Mouse (Mus musculus) intestine, embryonic 15.5 days (tissue): Measurements from ENCODE around the gene Card10. TPM values are rescaled to one million over a fixed set of nuclear protein-coding genes. Genes with fewer than 3 reads are reported as not detected.

Experiments
- ATAC-seq: fragments of 200-750 bp; cut with Nextera tagmentation; 2 replicates; pipeline ENCODE4 v1.8.0; 2017; ENCODE audit warnings: moderate TSS enrichment, moderate library complexity
- H3K27ac ChIP-seq: fragments of 300-500 bp; sonication (generic); 2 replicates; pipeline ENCODE4 v1.5.1; 2015; ENCODE audit warnings: mild to moderate bottlenecking, inconsistent platforms
- H3K27me3 ChIP-seq: fragments of 300-500 bp; sonication (generic); replicated peaks from 2 replicates; pipeline ENCODE4 v1.6.1; 2015; ENCODE audit warnings: inconsistent platforms
- H3K36me3 ChIP-seq: fragments of 300-500 bp; sonication (generic); 2 replicates; pipeline ENCODE4 v1.6.1; 2015; ENCODE audit warnings: inconsistent platforms
- H3K4me1 ChIP-seq: fragments of 300-500 bp; sonication (generic); replicated peaks from 2 replicates; pipeline ENCODE4 v1.6.1; 2015; ENCODE audit warnings: inconsistent platforms
- H3K4me2 ChIP-seq: fragments of 300-500 bp; sonication (generic); replicated peaks from 2 replicates; pipeline ENCODE4 v1.6.1; 2015; ENCODE audit warnings: mild to moderate bottlenecking, inconsistent platforms
- H3K4me3 ChIP-seq: fragments of 300-500 bp; sonication (generic); replicated peaks from 2 replicates; pipeline ENCODE4 v1.5.1; 2015; ENCODE audit warnings: inconsistent platforms
- H3K9ac ChIP-seq: fragments of 300-500 bp; sonication (generic); 2 replicates; pipeline ENCODE4 v1.6.1; 2015; ENCODE audit warnings: inconsistent platforms
- H3K9me3 ChIP-seq: fragments of 300-500 bp; sonication (generic); 2 replicates; pipeline ENCODE4 v1.6.1; 2016; ENCODE audit warnings: inconsistent platforms
- WGBS: fragments of 180-500 bp; shearing (Covaris S2); methylation state at CpG from one replicate; pipeline ENCODE4 v1.1.7; 2015; 5-methylcytosine and 5-hydroxymethylcytosine counted together
- polyA plus RNA-seq: library from polyadenylated mRNA; unstranded; fragments of >200 nt; fragmentation: Nextera tagmentation; extraction: Ambion mirVana; gene quantifications from 2 replicates; pipeline ENCODE4 v1.2.1, GENCODE M21; 2015

Card10 gene
- polyA plus RNA-seq, 1 experiment from 2014 or later = 6.9 TPM

DNA sequence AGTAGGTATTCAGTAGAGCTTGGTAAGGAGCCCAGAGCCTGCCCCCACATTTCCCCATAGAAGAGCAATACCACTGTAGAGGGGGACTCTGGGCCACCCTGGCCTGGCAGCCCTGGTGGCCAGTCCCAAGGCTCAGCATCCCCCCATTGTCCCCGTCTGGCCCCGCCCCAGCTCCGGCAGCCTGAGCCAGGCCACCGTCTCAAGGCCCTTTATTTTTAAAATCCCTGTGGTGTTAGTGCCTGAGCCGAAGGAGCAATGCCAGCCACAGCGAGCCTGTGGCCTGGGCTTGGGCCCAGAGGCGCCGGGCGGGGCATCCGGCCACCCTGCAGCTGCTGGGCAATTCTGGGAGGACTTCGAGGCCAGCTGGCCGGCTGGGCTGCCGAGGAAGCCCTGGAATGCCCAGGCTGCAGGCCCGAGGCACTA lies 29.9 kb upstream of the Card10 start:
- Histone ChIP-seq H3K4me3 (no peak overlapping the region), H3K4me2 (peak overlapping the region; percentile 40), H3K27me3 (no peaks in the 10 kb centered on the region), H3K4me1 (peaks cover 65% of the 10 kb centered on the region), H3K9me3 (no peaks in the 10 kb centered on the region), H3K27ac (peak overlapping the region; percentile 93), H3K36me3 (no peaks in the 10 kb centered on the region), H3K9ac (no peak overlapping the region)
- whole genome bisulfite sequencing = 20% methylated on average over 14 of the region's 14 CpGs
- ATAC-seq = peak; percentile 57

DNA sequence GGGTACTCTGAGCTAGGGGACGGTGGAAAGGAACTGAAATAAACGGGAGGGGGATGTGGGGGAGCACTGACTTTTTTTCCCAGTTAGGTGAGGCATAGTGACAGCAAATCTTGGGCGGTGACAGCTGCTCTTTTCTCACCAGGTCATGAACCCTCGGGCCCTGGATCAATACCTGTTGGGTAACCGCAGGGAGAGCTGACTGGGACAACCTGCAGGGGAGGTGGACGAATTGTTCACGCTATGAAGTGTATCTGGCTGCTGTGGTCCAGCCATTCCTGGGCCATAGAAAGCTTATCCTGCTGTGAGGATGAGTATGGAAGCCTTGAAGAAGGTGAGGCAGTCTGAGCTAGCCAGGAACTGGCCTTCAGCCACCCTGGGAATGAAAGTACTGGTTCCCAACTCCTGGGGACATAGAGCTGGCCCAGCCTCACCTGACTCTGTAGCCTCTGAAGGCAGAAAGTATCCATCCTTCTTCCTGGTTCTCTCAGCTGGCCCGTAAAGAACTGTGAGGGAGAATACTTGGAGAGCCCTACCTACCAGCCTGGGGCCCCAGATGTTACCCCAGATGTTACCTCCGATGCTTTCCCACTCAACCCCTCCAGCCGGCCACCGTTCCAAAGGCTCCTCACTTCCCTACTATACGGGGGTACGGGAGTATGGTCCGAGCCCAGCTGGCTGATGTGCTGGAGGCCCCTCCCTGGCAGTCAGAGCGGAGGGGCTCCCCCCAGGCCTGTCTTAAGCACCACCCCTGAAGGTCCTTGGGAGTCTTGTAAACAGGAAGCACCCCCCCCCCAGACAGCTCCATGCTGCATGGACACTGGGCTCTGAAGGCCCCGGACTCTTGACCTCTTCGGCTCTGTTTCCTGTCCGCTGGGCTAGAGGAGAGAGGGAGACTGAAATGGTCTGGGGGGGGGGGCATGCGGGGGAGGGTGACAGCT lies 29.1 kb upstream of the Card10 start:
- Histone ChIP-seq H3K4me1 (peaks cover 65% of the 10 kb centered on the region), H3K36me3 (no peaks in the 10 kb centered on the region), H3K4me2 (peak overlapping the region; percentile 40), H3K27ac (peak overlapping the region; percentile 93), H3K27me3 (no peaks in the 10 kb centered on the region; the same call in 1 of the 2 replicates), H3K9me3 (no peaks in the 10 kb centered on the region), H3K4me3 (0 out of 2 replicates have a peak overlapping the region, but pooled peaks have one; percentile 4), H3K9ac (no peak overlapping the region)
- peak; percentile 59 for ATAC-seq
- WGBS = 32% methylated on average over 19 of the region's 19 CpGs

DNA sequence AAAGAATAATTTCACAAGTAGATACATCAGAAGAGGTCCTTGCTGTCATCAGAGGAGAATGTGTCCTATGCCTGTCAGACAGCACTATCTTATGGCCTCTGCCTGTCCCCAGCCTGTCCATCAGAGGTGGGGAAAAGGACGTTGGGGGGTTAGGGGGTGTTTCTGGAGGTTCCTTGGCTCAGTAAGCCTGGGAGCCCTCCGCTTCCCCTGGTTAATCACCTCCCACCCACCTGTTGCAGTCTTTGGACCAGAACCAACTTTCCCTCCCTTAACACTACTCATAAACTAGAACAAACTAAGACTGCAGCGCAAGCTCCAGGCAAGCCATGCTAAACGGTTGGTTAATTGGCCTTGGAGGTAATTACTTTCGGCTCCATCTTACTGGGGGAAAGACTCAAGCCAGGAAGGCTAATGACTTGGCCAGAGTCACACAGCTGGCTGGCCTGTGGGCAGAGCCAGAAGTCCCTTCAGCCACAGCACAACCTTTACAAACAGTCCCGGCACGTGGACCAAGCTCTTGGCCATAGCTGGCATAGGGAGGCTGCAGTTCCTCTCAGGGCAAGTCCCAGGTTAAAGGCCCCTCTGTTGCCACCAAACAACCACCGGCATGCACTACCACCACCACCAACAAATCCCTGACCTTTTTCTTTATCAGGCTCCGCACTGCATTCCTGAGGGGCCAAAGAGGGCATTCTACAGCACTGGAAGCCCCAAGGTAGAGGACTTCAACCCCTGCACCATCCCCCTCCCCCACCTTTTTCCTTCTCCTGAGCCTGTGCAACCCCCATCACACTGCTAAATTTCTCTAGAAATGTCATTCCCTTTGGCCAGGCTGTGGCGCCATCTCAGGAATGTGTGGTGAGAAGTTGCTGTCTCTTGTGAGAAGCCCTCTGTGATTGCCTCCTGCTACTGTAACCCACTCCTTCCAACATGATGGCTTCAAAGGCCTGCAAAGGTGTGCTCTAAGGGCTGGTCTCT lies 28.2 kb upstream of the Card10 start:
- WGBS = 54% methylated on average over 10 of the region's 10 CpGs
- Histone ChIP-seq H3K9ac (no peak overlapping the region), H3K4me1 (peaks cover 62% of the 10 kb centered on the region), H3K4me2 (peak overlapping the region; percentile 40; the same call in 1 of the 2 replicates), H3K9me3 (no peaks in the 10 kb centered on the region), H3K27me3 (no peaks in the 10 kb centered on the region; the same call in 1 of the 2 replicates), H3K27ac (peak overlapping the region; percentile 93), H3K4me3 (no peak overlapping the region), H3K36me3 (no peaks in the 10 kb centered on the region)
- no peak for ATAC-seq

DNA sequence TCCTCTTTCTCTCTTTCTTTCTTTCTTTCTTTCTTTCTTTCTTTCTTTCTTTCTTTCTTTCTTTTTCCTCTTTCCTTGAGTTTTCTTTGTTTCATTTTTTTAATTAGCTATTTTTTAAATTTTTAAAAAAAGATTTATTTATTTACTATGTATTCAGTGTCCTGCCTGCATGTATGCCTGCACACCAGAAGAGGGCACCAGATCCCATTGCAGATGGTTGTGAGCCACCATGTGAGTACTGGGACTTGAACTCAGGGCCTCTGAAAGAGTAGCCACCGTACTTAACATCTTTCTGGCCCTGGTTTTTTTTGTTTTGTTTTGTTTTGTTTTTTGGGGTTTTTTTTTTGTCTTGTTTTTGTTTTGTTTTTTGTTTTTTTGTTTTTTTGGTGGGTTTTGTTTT lies 26.8 kb upstream of the Card10 start:
- no peak overlapping the region for H3K4me2 ChIP-seq
- peaks cover 48% of the 10 kb centered on the region for H3K4me1 ChIP-seq
- H3K27me3 ChIP-seq = no peaks in the 10 kb centered on the region; the same call in 1 of the 2 replicates
- no peak overlapping the region for H3K27ac ChIP-seq
- no peaks in the 10 kb centered on the region for H3K9me3 ChIP-seq
- no peak overlapping the region for H3K9ac ChIP-seq
- 93% methylated on average over 1 of the region's 1 CpGs for WGBS
- no peaks in the 10 kb centered on the region for H3K36me3 ChIP-seq
- H3K4me3 ChIP-seq = no peak overlapping the region
- ATAC-seq = no peak

DNA sequence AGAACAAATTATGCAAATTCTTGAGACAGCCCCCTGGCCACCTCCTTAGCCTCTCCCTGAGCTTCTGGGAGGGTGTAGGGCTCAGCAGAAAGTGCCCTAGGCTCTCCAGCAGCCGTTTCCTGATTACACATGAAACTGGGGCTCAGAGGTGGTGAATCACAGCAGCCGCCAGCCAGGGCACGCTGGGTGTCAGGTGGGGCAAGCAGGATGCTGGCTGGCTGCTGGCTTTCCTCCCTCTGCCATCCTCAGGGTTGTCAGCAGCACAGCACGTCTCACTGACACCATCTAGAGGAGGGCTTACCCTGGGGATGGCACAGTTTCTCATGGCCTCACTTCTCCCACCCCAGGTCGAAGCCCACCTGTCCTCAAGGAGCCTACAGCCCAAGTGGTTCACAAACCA lies 25.5 kb upstream of the Card10 start:
- H3K27ac ChIP-seq = 0 out of 2 replicates have a peak overlapping the region, but pooled peaks have one; percentile 25
- no peaks in the 10 kb centered on the region for H3K36me3 ChIP-seq
- H3K9me3 ChIP-seq = no peaks in the 10 kb centered on the region
- no peak for ATAC-seq
- H3K4me3 ChIP-seq = no peak overlapping the region
- no peak overlapping the region for H3K4me2 ChIP-seq
- peaks cover 36% of the 10 kb centered on the region for H3K4me1 ChIP-seq
- no peak overlapping the region for H3K9ac ChIP-seq
- 29% methylated on average over 5 of the region's 5 CpGs for WGBS
- no peaks in the 10 kb centered on the region; the same call in 1 of the 2 replicates for H3K27me3 ChIP-seq

DNA sequence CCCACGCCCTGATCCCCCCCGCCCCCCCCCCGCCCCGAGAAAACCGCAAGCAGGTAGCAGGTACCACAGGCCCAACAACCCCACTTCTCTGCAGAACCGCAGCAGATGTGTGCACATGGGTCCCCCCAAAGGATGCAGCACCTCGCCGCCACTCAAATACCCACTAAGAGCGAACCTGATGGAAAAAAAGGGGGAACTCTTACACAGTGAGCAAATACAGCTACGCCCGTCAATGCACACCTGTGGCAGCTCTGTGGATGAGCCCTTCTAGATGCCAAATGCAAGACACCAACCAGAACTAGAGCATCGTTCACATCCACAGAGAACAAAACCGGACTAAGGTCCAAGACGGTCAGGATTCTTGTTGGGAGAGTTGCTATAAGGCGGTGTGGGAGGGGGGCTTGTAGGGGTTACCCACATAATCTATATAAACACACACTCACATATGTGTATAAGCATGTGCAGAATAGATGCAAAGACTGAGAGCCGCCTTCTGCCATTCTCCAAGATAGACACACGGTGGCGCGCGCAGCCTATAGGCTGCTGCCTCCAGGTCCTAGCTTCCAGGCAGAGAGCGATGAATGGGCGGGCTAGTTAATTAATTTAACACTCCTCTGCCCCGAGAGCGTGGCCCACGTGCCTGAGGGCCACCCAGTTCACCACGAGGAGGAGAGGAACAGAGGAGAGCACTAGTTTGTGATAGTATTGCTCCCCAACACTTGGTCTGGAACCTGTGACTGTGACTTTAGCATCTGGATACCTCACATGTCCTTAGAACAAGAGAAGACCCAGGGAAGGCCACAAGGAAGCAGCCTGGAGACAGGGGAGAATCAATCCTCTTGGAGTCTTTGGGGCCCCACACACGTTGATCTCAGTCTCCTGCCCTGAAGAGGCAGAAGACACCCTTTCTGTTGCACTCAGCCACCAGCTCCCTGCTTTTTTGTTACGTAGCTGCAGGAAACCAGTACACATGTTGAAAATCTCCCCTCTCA lies 23.7 kb upstream of the Card10 start:
- H3K9ac ChIP-seq = no peak overlapping the region
- WGBS = 23% methylated on average over 28 of the region's 28 CpGs
- peak; percentile 72 for ATAC-seq
- H3K36me3 ChIP-seq = no peaks in the 10 kb centered on the region
- H3K4me1 ChIP-seq = peaks cover 19% of the 10 kb centered on the region
- H3K27ac ChIP-seq = no peak overlapping the region
- no peaks in the 10 kb centered on the region; the same call in 1 of the 2 replicates for H3K27me3 ChIP-seq
- H3K4me3 ChIP-seq = no peak overlapping the region
- H3K4me2 ChIP-seq = no peak overlapping the region
- no peaks in the 10 kb centered on the region for H3K9me3 ChIP-seq

DNA sequence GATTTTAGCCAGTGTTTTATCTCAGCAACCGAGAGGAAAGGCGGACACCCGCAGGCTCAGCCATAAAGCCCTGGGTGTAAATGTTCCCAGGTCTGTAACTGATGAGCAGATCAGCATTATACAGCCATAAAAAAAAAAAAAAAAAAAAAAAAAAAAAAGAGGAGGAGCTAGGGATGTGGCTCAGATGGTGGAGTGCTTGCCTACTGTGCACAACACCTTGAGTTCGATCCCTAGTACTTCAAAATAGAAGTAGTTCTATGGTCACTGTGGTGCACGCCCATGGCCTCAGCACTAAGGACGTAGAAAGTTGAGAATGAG lies 13.2 kb upstream of the Card10 start:
- Histone ChIP-seq H3K4me1 (peaks cover 10% of the 10 kb centered on the region), H3K36me3 (no peaks in the 10 kb centered on the region), H3K4me3 (no peak overlapping the region), H3K9ac (no peak overlapping the region), H3K4me2 (peak overlapping the region; percentile 28; the same call in 1 of the 2 replicates), H3K9me3 (no peaks in the 10 kb centered on the region), H3K27ac (peak overlapping the region; percentile 62; the same call in 1 of the 2 replicates), H3K27me3 (no peaks in the 10 kb centered on the region)
- WGBS = 53% methylated on average over 6 of the region's 6 CpGs
- no peak; the same call in none of the 2 replicates for ATAC-seq

DNA sequence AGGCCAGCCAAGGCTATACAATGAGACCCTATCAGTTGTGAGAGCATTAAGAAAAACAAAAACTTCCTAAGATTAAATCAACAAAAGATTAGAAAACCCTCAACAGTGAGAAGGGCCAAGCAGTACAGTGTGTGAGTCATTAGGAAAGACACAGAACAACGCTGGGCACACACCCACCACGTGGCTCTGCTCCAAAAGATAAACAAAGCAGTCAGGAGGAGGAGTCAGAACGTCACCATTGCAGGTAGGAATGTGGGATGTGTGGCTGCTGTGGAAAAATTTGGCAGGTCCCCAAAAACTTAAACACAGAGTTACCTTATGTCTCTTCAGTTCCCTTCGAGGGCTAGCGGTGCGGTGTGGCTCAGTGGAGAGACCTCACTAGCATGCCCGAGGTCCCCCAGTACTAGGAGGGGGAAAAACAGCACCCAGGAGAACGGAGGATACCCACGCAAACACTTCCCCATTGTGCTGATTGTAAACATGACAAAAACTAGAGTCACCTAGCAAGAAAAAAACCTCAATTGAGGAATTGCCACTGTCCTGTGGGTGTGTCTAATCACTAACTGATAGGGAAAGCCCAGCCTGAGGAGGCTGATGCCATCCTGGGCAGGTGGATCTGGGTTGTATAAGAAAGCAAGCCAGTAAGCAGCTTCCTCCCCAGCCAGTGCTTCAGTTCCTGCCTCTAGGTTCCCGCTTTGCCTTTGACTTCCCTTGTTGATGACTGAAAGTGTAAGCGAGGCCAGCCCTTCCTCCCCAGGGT lies 12.7 kb upstream of the Card10 start:
- H3K9ac ChIP-seq = no peak overlapping the region
- H3K27me3 ChIP-seq = no peaks in the 10 kb centered on the region
- peak; percentile 85 for ATAC-seq
- WGBS = 36% methylated on average over 11 of the region's 11 CpGs
- peak overlapping the region; percentile 28; the same call in 1 of the 2 replicates for H3K4me2 ChIP-seq
- no peaks in the 10 kb centered on the region for H3K9me3 ChIP-seq
- peaks cover 10% of the 10 kb centered on the region for H3K4me1 ChIP-seq
- no peak overlapping the region for H3K4me3 ChIP-seq
- no peaks in the 10 kb centered on the region for H3K36me3 ChIP-seq
- H3K27ac ChIP-seq = peak overlapping the region; percentile 62; the same call in 1 of the 2 replicates

DNA sequence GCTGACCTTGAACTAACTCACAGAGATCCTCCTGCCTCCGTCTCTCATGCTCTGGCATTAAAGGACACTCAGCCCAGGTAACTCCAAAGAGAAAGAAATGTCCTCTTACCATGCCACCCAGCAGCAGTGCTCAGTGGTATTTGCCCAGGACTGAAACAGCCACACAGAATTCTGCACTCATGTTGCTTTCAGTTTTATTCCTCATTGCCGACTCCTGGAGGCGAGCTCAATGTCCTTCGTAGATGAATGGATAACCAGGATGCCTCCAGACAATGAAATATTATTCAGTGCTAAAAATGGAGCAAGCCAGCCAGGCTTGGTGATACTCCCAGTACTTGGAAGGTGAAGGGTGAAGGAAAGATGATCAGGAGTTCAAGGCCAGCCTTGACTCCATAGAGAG lies 10.8 kb upstream of the Card10 start:
- WGBS = 83% methylated on average over 4 of the region's 4 CpGs
- Histone ChIP-seq H3K4me3 (no peak overlapping the region), H3K27ac (no peak overlapping the region), H3K9me3 (no peaks in the 10 kb centered on the region), H3K36me3 (no peaks in the 10 kb centered on the region), H3K9ac (no peak overlapping the region), H3K4me2 (no peak overlapping the region), H3K4me1 (peaks cover 17% of the 10 kb centered on the region), H3K27me3 (no peaks in the 10 kb centered on the region)
- no peak for ATAC-seq

DNA sequence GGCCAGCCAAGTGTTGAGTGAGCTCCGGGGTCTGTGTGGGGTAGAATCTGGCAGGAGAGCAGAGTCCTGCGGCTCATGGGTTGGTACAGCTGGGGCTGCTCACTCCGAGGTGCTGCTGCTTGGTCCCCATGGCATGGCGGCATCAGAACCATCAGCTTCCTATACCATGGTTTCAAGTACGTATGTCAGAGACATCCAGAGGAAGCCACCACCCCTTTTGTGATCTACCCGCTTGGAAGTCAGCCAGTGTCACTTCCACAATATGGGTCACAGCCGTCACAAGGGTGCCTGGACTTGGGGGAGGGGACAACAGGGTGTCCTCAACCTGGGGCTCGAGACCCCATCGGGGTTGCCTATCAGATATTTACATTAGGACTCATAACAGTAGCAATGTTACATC lies 7.3 kb upstream of the Card10 start:
- Histone ChIP-seq H3K36me3 (no peaks in the 10 kb centered on the region), H3K4me2 (no peak overlapping the region), H3K9me3 (no peaks in the 10 kb centered on the region), H3K27me3 (no peaks in the 10 kb centered on the region), H3K27ac (no peak overlapping the region), H3K4me1 (peaks cover 24% of the 10 kb centered on the region), H3K4me3 (no peak overlapping the region), H3K9ac (no peak overlapping the region)
- no peak for ATAC-seq
- 65% methylated on average over 9 of the region's 9 CpGs for WGBS

DNA sequence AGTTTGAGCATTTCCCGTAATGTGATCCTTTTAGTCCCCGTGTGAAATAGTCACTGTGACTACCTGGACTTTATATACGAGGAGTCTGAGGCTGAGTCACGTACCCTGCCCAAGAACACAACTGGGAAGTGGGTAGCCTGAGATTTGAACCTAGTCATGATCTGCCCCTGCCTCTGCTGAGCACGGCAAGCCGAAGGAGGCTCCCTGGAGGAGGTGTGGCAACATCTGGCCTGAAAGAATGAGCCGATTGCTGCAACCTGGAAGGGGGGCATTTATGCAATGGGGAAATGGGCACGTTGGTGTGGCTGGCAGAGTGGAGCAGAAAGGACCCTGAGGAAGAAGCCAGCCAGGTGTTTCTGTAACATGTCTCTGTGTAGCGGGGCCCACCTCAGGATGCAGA lies 6.9 kb upstream of the Card10 start:
- H3K4me1 ChIP-seq = peaks cover 23% of the 10 kb centered on the region
- no peak overlapping the region for H3K27ac ChIP-seq
- H3K36me3 ChIP-seq = no peaks in the 10 kb centered on the region
- H3K27me3 ChIP-seq = no peaks in the 10 kb centered on the region
- no peak for ATAC-seq
- WGBS = 56% methylated on average over 9 of the region's 9 CpGs
- no peak overlapping the region for H3K4me3 ChIP-seq
- no peaks in the 10 kb centered on the region for H3K9me3 ChIP-seq
- H3K9ac ChIP-seq = no peak overlapping the region
- no peak overlapping the region for H3K4me2 ChIP-seq
